Mouse (Mus musculus) inflammation-experienced regulatory T-cells, adult 6 months (primary cell): ENCODE measurements around the gene Nt5m. TPM values are rescaled to one million over a fixed set of nuclear protein-coding genes. Genes with fewer than 3 reads are reported as not detected.

Experiments used
- ATAC-seq: one replicate; pipeline ENCODE4 v1.8.0; 2017
- polyA plus RNA-seq, 3 experiments: library from polyadenylated mRNA; unstranded; fragments of 100-300 nt; shearing (Covaris generic); gene quantifications; one replicate each; pipeline ENCODE4 v1.2.1; 2017

The Nt5m gene
- polyA plus RNA-seq, 3 experiments from 2014 or later = 6.3 to 8.8 (median 7.6) TPM

DNA sequence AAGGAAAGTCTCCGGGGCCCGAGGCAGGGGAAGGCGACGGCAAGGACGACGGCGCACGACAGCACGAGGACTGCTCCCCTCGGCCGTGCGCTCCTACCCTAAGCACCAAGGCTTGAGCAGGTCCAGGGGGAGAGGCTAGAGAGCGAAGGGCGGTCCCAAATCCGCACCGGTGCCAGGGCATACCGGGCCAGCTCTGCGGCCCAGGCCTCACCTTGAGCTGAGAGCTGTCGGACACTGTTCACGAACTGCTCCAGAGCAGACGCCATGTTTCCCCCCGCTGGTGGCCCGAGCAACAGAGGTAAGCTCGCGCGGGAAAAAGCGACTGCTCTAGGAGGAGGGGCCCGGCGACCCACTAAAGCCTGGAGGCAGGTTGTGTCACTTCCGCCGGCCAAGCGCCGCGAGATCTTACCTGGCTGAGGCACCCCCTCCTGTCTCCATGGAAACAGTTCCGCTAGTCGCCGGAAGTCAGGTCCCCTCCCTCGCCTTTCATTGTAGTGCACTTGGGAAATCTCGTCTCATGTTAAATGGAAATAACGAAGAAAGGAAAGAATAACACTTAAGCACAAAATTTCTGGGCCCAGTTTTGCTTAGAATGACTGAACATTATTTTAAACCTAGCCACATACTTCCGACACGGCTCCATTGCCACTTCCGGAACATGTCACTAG is 346 bp downstream of the Nt5m start, which contains the start of gene Cops3:
TSS of gene Cops3 (minus strand) at position 380 of the 668 bp plus-strand sequence.
- ATAC-seq = peak; percentile 93

DNA sequence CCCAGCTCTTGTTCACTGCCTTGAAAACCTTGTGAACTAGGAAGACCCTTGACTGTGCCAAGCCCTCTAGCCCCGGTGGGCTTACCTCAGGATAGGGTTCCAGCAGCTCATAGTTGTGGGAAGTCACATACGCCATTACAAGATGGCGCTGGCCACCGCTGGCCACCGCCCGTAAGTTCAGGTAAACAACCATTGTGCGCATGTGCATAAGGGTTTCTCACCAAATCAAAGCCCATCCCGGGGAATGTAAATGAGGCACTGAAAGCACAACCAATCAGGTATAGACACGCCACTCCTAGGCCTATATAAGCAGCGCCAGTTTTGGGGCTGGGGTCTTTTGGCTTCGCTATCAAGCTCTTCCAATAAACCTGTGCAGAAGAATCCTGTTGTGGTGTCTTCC is 7.1 kb downstream of the Nt5m start:
- ATAC-seq = no peak

DNA sequence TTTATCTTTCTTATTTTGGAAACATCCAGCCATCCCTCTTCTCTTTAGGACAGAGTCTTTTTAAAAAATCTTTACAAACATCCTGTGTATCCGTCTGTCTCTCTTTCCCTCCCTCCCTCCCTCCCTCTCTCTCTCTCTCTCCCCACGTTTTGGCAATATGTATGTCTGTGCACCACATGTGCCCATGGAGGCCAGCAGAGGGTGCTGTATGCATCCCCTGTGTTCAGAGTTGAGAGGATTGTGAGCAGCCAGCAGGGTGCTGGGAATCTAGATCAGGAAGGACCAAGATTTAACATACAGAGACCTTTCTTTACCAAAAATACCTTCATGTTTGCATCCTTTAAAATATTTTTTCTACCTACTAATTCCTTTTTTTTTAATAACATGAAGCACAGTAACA is 7.9 kb downstream of the Nt5m start:
- ATAC-seq = peak; percentile 67

DNA sequence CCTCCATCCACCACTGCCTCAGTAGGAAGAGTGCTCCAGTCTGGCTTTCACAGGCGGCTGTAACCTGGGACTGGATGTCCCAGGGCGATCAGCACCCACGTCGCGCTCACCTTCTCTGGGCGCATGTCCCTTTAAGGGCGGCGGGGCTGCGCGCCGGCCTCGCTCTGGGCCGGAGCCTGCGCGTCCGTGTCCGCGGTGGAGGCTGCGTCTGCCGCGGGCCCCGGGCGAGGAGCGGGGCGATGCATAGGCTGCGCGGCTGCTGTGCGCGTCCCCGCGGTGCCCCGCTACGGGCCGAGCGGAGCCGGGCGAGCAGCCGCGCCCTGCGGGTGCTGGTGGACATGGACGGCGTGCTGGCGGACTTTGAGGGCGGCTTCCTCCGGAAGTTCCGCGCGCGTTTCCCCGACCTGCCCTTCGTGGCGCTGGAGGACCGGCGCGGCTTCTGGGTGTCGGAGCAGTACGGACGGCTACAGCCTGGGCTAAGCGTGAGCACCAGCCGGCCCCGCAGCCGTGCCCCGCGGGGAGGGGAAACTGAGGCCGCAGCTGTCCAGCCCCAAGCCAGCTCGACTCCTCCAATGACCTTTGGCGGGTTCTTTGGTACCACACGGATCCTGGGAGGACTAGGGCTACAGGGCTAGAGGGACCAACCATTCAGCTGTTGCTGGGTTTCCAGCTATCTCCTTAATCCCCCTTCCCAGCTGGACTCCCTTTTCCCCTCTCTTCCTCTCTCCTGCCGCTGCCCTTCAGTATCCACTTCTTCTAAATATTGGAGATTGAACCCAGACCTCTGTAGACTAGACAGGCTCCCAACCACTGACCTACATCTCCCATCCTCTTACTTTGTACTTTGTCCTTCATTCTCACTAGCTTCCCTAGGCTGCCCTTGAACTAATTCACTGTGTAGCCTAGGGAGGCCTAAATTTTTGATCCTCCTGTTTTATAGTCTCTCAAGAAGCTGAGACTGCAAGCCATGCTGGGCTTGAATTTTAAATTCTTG is 8.9 kb downstream of the Nt5m start:
- peak; percentile 74 for ATAC-seq

DNA sequence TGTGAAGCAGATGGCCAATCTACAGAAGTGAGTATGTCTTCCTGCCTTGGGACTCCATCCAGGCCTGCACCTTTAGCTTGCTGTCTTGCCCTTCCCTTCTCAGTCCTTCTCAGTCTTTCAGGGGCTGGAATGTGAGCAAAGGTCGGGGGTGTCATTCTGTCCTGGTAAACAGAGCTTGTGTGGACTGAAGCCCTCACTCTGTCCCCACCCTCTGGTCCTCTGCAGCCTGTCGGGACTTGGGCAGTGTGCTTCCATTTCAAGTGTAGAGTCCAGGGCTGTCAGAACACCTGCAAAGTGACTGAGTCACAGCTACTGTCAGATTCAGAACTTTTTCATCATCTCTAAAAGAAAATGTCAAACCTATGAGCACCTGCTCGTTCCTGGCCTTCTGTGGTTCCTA is 13.6 kb downstream of the Nt5m start:
- ATAC-seq = no peak

DNA sequence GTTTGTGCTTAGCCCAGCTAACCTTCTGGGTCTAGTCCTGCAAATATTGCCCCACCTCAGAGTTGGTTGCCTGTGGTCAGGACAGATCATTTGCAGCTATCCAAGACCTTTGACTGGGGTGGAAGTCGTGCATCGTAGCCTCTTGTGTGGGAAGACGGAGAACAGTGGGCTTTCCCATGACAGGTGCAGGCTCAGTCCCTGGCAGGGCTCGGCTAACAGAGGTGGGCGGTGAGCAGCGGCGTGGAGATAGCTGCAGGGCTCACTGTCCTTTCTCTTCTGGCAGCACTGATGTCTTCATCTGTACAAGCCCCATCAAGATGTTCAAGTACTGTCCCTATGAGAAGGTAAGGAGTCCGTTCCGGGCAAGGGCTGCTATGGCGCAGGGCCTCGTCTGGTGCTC is 21.2 kb downstream of the Nt5m start:
- no peak for ATAC-seq

DNA sequence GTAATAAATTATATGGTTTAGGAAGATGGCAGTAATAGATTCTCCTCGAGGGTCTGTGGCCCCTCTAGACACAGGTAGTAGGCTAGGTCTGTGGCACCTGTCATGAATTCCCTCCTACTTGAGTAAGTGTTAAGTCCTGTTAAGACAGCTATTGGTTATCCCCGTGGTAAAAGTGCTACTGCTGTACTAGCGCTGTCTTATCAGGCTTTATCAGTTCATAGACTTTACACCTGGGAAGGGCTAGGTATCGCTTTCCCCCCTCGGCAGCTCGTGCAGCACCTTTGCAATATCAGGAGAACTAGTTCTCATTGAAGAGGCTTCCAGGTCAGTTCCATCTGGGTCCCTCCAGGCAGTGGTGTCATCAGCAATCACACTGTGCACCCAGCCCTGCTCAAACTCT is 25.1 kb downstream of the Nt5m start:
- no peak for ATAC-seq

DNA sequence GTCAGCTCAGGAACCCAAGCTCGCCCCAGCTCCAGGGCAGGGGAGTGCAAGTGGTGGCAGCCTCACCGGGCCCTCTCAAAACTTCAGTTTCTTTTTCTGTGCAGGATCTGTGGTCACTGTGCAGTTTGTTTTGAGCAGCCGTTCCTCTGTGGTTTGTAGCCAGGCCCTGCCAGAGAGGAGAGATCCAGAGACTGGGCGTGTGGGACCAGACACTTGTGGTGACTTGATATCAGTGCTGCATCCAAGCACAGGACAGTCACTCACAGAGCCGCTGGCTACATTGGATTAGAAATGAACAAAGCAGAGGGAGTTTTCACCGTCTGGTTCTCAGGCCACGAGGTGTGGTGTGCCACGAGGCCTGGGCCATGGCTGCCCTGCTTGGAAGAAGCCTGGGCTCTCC is 32.9 kb downstream of the Nt5m start:
- ATAC-seq = no peak

DNA sequence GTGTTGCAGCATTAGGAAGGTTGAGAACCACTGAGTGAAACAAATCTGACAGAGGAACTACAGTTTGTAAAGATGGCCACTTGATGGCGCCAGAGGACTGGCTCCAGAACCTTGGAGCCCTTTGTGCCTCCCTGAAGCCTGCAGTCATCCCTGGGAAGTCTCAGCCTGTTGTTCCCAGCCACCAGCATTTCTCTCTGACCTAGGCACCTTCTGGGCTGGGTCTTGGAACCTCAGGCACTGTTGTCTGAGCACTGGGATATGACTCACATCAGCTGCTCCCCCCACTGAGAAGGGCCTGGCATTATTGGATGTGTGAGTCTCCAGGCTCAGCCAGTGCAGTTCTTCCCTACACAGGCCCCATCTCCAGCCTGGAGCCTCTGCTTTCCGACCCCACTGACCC is 40.8 kb downstream of the Nt5m start:
- no peak for ATAC-seq

DNA sequence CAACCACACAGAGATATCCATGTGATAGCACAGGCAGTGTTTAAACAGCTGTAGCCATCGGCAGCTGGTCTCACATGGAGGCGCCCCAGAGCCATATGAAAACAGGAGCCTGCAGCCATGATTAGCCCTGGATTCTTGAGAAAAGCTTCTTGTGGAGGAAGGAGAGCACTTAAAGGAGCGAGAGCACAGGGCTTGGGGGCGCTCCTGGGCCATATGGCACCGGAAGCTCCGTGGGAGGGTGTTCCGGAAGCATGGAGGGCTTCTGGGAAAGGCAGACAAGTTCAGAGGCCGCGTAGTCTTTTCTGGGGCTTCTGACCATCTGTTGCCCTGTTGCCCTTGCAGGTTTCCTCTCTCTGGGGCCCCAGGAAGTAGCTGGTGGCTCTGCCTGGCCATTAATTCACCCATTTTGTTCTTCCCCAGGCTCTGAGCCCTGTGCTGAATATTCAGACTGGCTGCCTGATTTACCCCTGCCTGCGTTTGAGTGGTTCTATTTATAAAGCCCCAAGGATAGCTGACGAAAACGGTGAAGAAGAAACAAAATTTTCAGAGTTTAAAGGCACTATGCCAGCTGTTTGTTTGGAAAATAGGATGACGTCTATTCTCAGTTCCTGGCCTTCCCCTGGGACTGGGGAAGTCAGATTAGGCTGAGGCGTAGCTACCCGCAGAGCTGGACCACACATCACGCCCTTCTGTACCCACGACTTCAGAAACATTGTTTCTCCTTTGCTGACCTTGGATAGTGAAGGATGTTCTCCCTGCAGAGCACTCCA is 46.2 kb downstream of the Nt5m start:
- ATAC-seq = no peak

DNA sequence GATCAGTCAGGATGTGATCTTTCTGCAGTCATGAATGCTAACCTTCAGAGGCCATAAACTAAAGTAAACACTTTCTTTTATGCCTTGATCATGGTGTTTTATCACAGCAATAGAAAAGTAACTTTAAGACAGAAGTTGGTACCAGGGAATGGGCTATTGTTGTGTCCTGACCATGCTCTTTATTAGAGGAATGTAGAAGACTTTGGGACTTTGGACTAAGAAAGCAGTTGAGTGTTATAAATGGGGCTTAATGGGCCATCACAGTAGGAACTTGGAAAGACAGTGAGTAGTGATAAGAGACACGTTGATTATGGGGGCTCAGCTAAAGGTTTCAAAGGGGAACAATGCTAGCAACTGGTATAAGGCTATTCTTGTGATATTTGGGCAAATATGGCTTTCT is 47.7 kb downstream of the Nt5m start:
- ATAC-seq = no peak

DNA sequence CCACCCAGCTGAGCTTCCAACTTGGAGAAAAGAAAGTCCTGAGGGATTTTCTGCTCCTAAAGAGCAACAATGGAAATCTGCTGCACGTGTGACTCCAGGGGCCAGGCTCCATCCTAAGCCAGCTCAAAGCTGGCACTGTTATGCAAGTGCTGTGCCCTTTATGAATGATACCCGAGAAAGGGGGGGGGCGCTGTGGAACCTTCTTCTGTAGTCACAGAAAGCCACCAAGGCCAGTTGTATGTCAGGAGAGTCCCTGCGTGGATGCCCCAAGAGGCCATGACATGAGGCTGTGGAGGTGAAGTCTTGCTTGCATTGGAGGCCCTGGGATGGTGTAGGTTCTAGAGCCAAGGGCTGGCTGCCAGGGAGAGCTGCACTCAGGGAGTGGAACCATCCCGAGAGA is 48.9 kb downstream of the Nt5m start:
- ATAC-seq = no peak

DNA sequence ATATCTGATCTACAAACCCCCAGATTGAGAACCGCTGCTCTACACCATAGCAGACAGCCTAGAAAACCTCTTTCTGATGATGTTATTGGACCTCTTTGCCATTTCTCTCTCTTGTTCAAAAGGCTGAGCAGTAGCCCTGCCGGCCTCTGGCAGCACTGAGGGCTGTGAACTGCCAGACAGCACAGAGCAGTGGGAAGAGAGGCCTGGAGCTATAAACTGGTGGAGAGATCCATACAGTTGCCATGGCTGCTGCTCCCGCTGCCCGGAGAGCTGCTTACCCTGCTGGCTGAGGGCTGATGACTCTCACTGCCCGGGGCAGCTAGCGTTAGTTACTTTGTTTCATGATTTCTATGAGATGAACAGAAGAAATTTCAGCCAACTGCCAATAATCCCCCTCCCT is 52.6 kb downstream of the Nt5m start:
- no peak for ATAC-seq

DNA sequence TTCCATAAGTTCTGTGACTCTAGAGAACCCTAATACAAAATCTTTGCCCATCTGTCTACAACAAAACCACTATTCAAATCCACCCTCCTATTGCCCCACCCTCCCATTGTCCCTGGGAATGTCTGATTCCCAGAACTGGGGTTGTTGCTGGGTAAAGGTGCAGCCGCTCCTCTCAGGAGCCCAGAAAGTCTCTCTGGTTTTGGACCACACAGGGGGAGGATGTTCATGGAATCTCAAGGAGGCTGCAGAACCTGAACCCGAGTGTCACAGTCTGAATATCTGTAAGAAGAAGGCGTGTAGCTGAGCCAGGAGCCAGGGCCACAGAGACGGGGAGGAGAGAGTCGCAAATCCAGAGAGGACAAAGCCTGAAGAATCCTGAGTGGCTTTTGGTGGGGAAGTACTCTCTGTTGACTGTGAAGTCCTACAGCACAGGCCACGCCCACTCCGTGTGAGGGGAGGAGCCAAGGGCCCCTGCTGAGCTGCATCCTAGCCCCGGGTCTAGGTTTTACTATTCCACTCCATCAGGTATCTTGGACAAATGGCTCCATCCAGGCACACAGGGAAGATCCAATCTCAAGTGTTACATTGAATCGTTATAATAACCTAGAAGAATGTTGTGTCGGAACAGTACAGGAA is 54.0 kb downstream of the Nt5m start:
- ATAC-seq = no peak

DNA sequence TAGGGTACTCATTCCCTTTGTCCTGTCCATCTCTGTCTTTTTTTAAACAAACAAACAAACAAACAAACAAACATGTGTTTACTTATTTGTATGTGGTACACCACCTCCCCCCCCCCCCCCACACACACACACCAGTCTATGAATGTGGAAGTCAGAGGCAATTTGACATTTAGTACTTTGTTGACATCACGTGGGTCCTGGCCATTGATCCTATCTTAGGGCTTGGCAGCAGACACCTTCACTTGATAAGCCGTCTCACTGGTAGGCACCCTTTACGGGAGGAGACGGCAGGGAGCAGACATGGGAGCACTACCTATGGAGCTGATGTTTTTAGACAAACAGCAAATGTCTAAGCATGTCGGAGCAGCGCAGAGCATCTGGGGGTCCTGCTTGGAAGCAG is 55.7 kb downstream of the Nt5m start:
- no peak for ATAC-seq

DNA sequence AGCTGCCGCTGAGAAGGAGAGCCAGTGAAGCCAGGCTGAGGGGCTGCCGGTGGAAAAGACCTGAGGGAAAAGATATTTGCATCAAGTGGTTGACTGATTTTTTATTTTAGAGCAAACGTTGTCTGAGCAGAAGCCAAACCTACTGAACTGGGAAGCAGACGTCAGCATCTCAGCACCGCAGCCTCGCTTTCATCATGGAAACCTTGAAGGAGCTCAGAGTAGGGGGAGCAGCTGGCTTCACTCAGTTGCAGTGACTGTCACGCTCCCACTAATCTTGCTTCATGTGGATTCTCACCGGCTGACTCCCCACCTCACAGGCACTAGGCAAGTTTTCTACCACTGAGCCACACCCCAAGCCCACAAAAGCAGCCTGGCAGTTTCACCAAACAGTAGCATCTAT is 56.1 kb downstream of the Nt5m start:
- no peak for ATAC-seq

DNA sequence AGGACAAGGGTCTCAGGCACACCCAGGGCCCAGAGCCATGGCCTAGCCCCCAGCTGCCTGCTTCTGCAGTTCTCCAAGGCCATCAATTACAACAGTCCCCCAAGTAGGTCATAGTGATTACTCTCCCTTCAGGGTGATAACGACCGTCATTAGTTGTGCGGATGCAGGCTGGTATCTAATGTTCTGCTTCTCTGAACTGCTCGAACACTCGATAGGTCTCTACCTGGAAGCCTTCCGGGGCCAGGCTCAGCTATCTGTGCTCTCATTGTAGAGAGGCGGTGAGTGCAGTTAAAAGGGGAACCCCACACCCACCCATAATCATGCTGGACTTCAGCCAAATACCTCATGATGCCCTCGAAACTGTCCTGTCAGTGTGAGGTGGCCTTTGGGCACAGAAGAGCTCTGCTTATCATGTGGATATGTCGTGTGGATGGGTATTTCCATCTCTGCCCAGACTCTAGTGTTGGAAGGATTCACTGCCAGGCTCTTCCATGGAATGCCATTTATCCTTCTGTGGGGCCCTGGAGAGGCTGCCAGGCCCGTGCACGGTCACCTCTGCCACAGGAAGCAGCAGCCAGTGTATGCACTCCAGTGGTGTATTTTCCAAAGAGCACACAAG is 58.8 kb downstream of the Nt5m start:
- no peak for ATAC-seq

DNA sequence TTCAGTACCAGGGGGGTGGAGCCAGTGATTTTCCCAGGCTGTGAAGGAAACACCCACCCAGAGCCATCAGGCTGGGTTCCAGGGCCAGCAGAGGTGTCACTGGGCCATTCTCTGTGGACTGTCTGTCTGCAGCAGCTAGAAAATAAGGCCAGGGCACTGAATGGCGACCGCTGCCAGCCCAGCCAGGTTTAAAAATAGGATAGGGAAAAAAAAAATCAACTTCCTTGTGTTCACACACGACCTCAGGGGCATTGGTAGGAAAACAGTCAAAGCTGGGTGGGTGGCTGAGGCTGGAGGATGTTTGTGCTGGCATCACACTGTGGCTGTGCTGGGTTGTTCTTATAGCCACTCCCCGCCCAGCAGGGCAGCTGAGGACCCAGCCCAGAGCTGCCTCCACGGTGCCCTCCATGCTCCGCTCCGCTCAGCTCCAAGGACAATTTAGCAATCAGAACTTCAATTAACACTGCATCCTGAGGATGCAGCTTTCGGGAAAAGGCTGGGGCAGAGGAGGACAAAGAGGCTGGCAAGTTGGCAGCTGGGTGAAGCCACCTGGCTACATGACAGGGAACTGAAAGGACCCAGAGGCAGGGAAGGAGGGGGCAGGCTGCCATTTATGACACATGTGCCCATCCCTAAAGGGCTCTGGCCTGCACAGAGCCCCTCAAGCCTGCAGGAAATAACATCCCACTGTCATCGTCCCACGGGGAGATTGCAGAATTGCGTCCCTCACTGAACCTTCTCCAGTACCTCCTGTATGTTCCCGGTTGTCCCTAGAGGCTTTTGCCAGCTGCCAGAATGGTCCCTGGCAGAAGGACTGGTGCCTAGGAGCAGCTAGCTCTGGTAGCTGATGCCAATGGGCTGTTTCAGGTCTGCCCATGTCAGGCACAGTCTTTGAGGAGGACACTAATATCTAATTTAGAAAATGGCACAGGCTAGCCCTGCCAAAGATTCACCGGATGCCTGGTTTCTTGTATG is 60.8 kb downstream of the Nt5m start:
- no peak for ATAC-seq

DNA sequence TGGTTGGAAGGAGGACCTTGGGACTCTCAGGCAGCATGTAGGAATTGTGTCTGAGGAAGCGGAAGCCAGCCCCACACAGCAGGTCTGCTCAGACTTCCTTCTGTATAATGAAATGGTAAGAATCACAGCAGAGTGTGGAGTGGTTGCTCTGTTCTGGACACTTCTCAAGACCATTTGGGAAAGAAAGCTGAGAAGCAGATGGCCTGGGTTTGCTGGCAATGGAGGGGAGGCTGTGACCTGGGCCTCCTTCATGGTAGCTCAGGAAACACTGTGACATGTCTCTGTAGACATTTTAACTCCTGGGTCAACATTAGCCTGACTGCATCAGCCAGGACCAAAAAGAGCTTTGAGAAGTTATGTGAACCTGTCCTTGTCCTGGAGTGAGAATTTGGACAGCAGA is 61.7 kb downstream of the Nt5m start:
- ATAC-seq = no peak

DNA sequence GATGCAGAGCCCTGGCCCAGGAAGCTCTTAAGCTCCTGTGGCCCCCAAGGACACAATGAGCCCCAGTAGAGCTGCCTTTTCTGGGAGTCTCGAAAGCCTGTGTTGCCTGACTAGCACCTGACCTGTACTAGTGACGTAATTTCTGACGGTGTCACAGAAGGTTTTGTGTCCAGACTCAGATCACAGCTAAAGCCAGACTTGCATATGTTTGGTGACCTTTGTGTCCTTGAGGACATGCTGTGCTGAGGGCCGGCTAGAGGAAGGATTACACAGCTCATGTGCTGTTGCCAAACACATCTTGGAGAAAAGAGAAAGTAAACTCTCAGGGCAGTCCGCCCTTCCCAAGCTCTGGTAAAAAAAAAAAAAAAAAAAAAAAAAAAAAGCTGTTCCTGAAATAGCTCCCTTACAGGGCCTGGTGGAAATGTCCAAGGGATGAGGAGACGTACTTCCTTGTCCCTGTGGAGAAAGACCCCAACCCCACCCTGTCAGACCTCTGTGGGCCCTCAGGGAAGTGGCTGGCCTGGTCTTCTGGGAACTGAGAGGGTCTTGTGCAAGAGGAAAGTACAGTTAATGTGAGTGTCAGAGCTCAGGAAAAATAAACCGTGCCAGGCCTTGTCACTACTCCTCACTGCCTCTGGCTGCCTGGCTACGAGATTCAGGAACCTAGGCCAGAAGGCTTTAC is 62.9 kb downstream of the Nt5m start:
- ATAC-seq = no peak
